In the genomic region with DNA sequence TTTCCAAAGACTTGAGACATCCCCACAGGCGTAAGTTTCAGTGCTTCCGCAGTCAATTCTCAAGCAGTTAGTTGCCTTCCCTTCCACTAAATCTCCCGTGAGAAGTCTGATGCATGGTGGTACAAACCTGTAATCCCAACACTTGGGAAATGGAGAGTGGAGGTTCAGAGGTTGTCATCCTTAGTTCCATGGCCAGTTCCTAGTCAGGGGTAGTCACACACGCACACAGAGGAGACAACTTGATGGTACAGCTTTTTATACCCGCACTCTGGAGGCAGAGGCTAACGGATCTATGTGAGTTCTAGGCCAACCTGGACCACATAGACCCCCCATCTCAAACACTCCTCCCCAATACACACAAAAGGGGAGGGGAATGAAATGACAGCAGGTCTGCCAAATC, we compare ENCODE assay signal across 8 mouse cellular contexts. TPM values are rescaled to one million over a fixed set of nuclear protein-coding genes. Genes with fewer than 3 reads are reported as not detected.
DNase-seq lines count a peak whose midpoint lies in the region; ATAC-seq and TF ChIP-seq lines count a peak whose summit lies in the region.

No protein-coding gene starts in this region.

- H3ac ChIP-seq in myocyte (ENCODE audit: control insufficient read depth, insufficient read length), result peak overlapping the region; percentile 80

- H3K4me3 ChIP-seq in kidney, embryonic 16.5 days (ENCODE audit: low read length), result peak overlapping the region; percentile 91
- H3K4me3 ChIP-seq in embryonic facial prominence, embryonic 11.5 days (ENCODE audit: low read depth, low read length), result peak overlapping the region; percentile 81
- H3K4me3 ChIP-seq in intestine, embryonic 15.5 days (replicated peaks), result peak overlapping the region; percentile 95
- peak overlapping the region; percentile 67 for H3K4me3 ChIP-seq in myocyte

- no peaks in the 10 kb centered on the region for H3K9me3 ChIP-seq in kidney, embryonic 16.5 days (ENCODE audit: low read length)
- no peaks in the 10 kb centered on the region for H3K9me3 ChIP-seq in embryonic facial prominence, embryonic 11.5 days (replicated peaks; ENCODE audit: control insufficient read depth, low read length)
- H3K9me3 ChIP-seq in intestine, embryonic 15.5 days, result no peaks in the 10 kb centered on the region

- H3K27ac ChIP-seq in kidney, embryonic 16.5 days (ENCODE audit: low read length), result peak overlapping the region; percentile 92
- H3K27ac ChIP-seq in embryonic facial prominence, embryonic 11.5 days (replicated peaks; ENCODE audit: low read depth, low read length), result peak overlapping the region; percentile 67
- H3K27ac ChIP-seq in intestine, embryonic 15.5 days, result peak overlapping the region; percentile 86

- DNase-seq in kidney, adult 8-10 months, result no peak
- DNase-seq in embryonic facial prominence, embryonic 11.5 days (ENCODE audit: low spot score), result no peak
- DNase-seq in adrenal gland, adult 8-10 months, result no peak
- DNase-seq in c-Kit-positive CD71-positive TER-119-positive erythroid progenitor cells, embryonic 14.5 days (ENCODE audit: low spot score), result no peak
- DNase-seq in lung, postnatal 36 days, result no peak

- no peak for TF ChIP-seq POLR2A in myocyte (IDR thresholded peaks at IDR 0.05; ENCODE audit: insufficient read length, low read depth)

- H3K36me3 ChIP-seq in kidney, embryonic 16.5 days (ENCODE audit: insufficient read depth, low read length), result no peaks in the 10 kb centered on the region
- no peaks in the 10 kb centered on the region for H3K36me3 ChIP-seq in embryonic facial prominence, embryonic 11.5 days (replicated peaks; ENCODE audit: control insufficient read depth, insufficient read depth, low read depth, low read length)
- no peaks in the 10 kb centered on the region for H3K36me3 ChIP-seq in intestine, embryonic 15.5 days
- no peaks in the 10 kb centered on the region for H3K36me3 ChIP-seq in myocyte (ENCODE audit: control insufficient read depth, insufficient read depth)

- ATAC-seq in kidney, embryonic 16.5 days (ENCODE audit: low FRiP score, low TSS enrichment), result no peak
- no peak for ATAC-seq in embryonic facial prominence, embryonic 11.5 days (replicated peaks; ENCODE audit: insufficient number of reproducible peaks, low FRiP score, low TSS enrichment, low read depth)
- no peak for ATAC-seq in intestine, embryonic 15.5 days

- 16% methylated on average over 6 of the region's 6 CpGs for WGBS in kidney, embryonic 16.5 days
- WGBS in embryonic facial prominence, embryonic 11.5 days, result 12% methylated on average over 6 of the region's 6 CpGs
- 16% methylated on average over 6 of the region's 6 CpGs for WGBS in intestine, embryonic 15.5 days

- H3K27me3 ChIP-seq in kidney, embryonic 16.5 days (ENCODE audit: insufficient read depth, low read length), result no peaks in the 10 kb centered on the region
- no peaks in the 10 kb centered on the region for H3K27me3 ChIP-seq in embryonic facial prominence, embryonic 11.5 days (ENCODE audit: control insufficient read depth, insufficient read depth, low read length)
- H3K27me3 ChIP-seq in intestine, embryonic 15.5 days (replicated peaks), result no peaks in the 10 kb centered on the region
- no peaks in the 10 kb centered on the region for H3K27me3 ChIP-seq in myocyte (ENCODE audit: control insufficient read depth, insufficient read depth, insufficient read length)

- peak overlapping the region; percentile 92 for H3K9ac ChIP-seq in kidney, embryonic 16.5 days (replicated peaks; ENCODE audit: low read length)
- peak overlapping the region; percentile 85 for H3K9ac ChIP-seq in embryonic facial prominence, embryonic 11.5 days (replicated peaks; ENCODE audit: low read length)
- H3K9ac ChIP-seq in intestine, embryonic 15.5 days, result peak overlapping the region; percentile 85

- H3K4me1 ChIP-seq in kidney, embryonic 16.5 days (ENCODE audit: insufficient read depth, low read length), result peaks cover 48% of the 10 kb centered on the region
- H3K4me1 ChIP-seq in embryonic facial prominence, embryonic 11.5 days (ENCODE audit: control insufficient read depth, insufficient read depth, low read length), result peaks cover 5% of the 10 kb centered on the region
- H3K4me1 ChIP-seq in intestine, embryonic 15.5 days (replicated peaks), result peaks cover 52% of the 10 kb centered on the region

- H3K4me2 ChIP-seq in kidney, embryonic 16.5 days (replicated peaks; ENCODE audit: low read depth, low read length), result peak overlapping the region; percentile 82
- peak overlapping the region; percentile 44 for H3K4me2 ChIP-seq in embryonic facial prominence, embryonic 11.5 days (ENCODE audit: low read depth, low read length)
- peak overlapping the region; percentile 78 for H3K4me2 ChIP-seq in intestine, embryonic 15.5 days (replicated peaks)
- H3K4me2 ChIP-seq in myocyte (ENCODE audit: low read depth), result peak overlapping the region; percentile 68

- peaks cover 35% of the 10 kb centered on the region for H3K79me2 ChIP-seq in myocyte (ENCODE audit: control insufficient read depth, insufficient read depth)

TF ChIP-seq in myocyte, 11 proteins besides CTCF, POLR2A, EP300 and RAD21:
- TF ChIP-seq E2F4 (IDR thresholded peaks at IDR 0.05; ENCODE audit: insufficient read depth) (no peak), MAX (IDR thresholded peaks at IDR 0.05; ENCODE audit: low read depth) (no peak), POLR2AphosphoS2 (IDR thresholded peaks at IDR 0.05; ENCODE audit: insufficient read length, low read depth) (no peak), USF1 (IDR thresholded peaks at IDR 0.05; ENCODE audit: low read depth) (no peak), TCF12 (IDR thresholded peaks at IDR 0.05; ENCODE audit: insufficient read depth, poor library complexity, severe bottlenecking) (no peak), CEBPB (IDR thresholded peaks at IDR 0.05; ENCODE audit: insufficient read depth, poor library complexity, severe bottlenecking) (no peak), MYOG (IDR thresholded peaks at IDR 0.05; ENCODE audit: control insufficient read depth in 1 of 3, insufficient read depth in 1 of 3, insufficient read length in 2 of 3, low read depth in 2 of 3) (no peak), SRF (IDR thresholded peaks at IDR 0.05; ENCODE audit: control insufficient read depth, insufficient read length, low read depth) (no peak), REST (IDR thresholded peaks at IDR 0.05; ENCODE audit: insufficient read depth, insufficient read length) (no peak), TCF3 (IDR thresholded peaks at IDR 0.05; ENCODE audit: insufficient read length, low read depth) (no peak), MYOD1 (IDR thresholded peaks at IDR 0.05; ENCODE audit: control insufficient read depth in 1 of 3, insufficient read length in 2 of 3, low read depth in 2 of 3) (no peak)

RNA-seq across cellular contexts. Expression of a gene that starts 0.4 kb away (rescaled TPM):
- 5.5 and 6.4 TPM in 2 replicates for polyA plus RNA-seq in kidney, embryonic 16.5 days (2015; fragmentation: Nextera tagmentation; extraction: Ambion mirVana)
- polyA plus RNA-seq in embryonic facial prominence, embryonic 11.5 days (2014; fragmentation: Nextera tagmentation; extraction: Ambion mirVana), result 6.0 and 6.2 TPM in 2 replicates
- 8.8 and 9.4 TPM in 2 replicates for polyA plus RNA-seq in intestine, embryonic 15.5 days (2015; fragmentation: Nextera tagmentation; extraction: Ambion mirVana)
- 7.1 TPM for polyA plus RNA-seq in myocyte (2012; fragmentation: generic; extraction: Trizol)
- 10 to 100 TPM; 15.5 to 17.2 (median 16.2) TPM for total RNA-seq in adrenal gland, adult 8-10 months (2022)

RNA-seq across cellular contexts. Expression of a gene that starts 4.0 kb away (rescaled TPM):
- polyA plus RNA-seq in kidney, embryonic 16.5 days (2015; fragmentation: Nextera tagmentation; extraction: Ambion mirVana), result 26.4 and 28.6 TPM in 2 replicates
- 14.4 and 14.9 TPM in 2 replicates for polyA plus RNA-seq in embryonic facial prominence, embryonic 11.5 days (2014; fragmentation: Nextera tagmentation; extraction: Ambion mirVana)
- 21.3 and 21.4 TPM in 2 replicates for polyA plus RNA-seq in intestine, embryonic 15.5 days (2015; fragmentation: Nextera tagmentation; extraction: Ambion mirVana)
- 19.1 TPM for polyA plus RNA-seq in myocyte (2012; fragmentation: generic; extraction: Trizol)
- total RNA-seq in adrenal gland, adult 8-10 months (2022), result 10 to 100 TPM; 42.5 to 85.7 (median 61.0) TPM

RNA-seq across cellular contexts. Expression of a gene that starts 29.4 kb away (rescaled TPM):
- 13.5 and 16.4 TPM in 2 replicates for polyA plus RNA-seq in kidney, embryonic 16.5 days (2015; fragmentation: Nextera tagmentation; extraction: Ambion mirVana)
- 9.5 and 11.2 TPM in 2 replicates for polyA plus RNA-seq in embryonic facial prominence, embryonic 11.5 days (2014; fragmentation: Nextera tagmentation; extraction: Ambion mirVana)
- 16.2 and 16.5 TPM in 2 replicates for polyA plus RNA-seq in intestine, embryonic 15.5 days (2015; fragmentation: Nextera tagmentation; extraction: Ambion mirVana)
- 28.8 TPM for polyA plus RNA-seq in myocyte (2012; fragmentation: generic; extraction: Trizol)
- 10 to 100 TPM in 3 of 4 experiments, 1 to 10 TPM in 1; 8.9 to 16.2 (median 14.1) TPM for total RNA-seq in adrenal gland, adult 8-10 months (2022)

RNA-seq across cellular contexts. Expression of a gene that starts 32.8 kb away (rescaled TPM):
- 305 and 323 TPM in 2 replicates for polyA plus RNA-seq in kidney, embryonic 16.5 days (2015; fragmentation: Nextera tagmentation; extraction: Ambion mirVana)
- polyA plus RNA-seq in embryonic facial prominence, embryonic 11.5 days (2014; fragmentation: Nextera tagmentation; extraction: Ambion mirVana), result 355 and 379 TPM in 2 replicates
- 223 and 249 TPM in 2 replicates for polyA plus RNA-seq in intestine, embryonic 15.5 days (2015; fragmentation: Nextera tagmentation; extraction: Ambion mirVana)
- 166 TPM for polyA plus RNA-seq in myocyte (2012; fragmentation: generic; extraction: Trizol)
- total RNA-seq in adrenal gland, adult 8-10 months (2022), result 10 to 100 TPM; 77.5 to 97.0 (median 85.2) TPM

RNA-seq across cellular contexts. Expression of a gene that starts 33.3 kb away (rescaled TPM):
- 4.1 TPM in 2 replicates for polyA plus RNA-seq in kidney, embryonic 16.5 days (2015; fragmentation: Nextera tagmentation; extraction: Ambion mirVana)
- polyA plus RNA-seq in embryonic facial prominence, embryonic 11.5 days (2014; fragmentation: Nextera tagmentation; extraction: Ambion mirVana), result 2.4 and 3.2 TPM in 2 replicates
- polyA plus RNA-seq in intestine, embryonic 15.5 days (2015; fragmentation: Nextera tagmentation; extraction: Ambion mirVana), result 3.0 and 3.2 TPM in 2 replicates
- 5.2 TPM for polyA plus RNA-seq in myocyte (2012; fragmentation: generic; extraction: Trizol)
- 10 to 100 TPM; 24.7 to 29.3 (median 27.4) TPM for total RNA-seq in adrenal gland, adult 8-10 months (2022)
